Mouse (Mus musculus) MEL (cell line): ENCODE measurements around the gene Lmtk3. TPM values are rescaled to one million over a fixed set of nuclear protein-coding genes. Genes with fewer than 3 reads are reported as not detected.

Experiments
- DNase-seq: peaks from one replicate; pipeline ENCODE4 v3.0.0; 2011; ENCODE audit warnings: low read depth, low spot score
- H3K27ac ChIP-seq: 2 replicates; pipeline ENCODE4 v1.5.1; 2012; ENCODE audit warnings: low read depth, mild to moderate bottlenecking, control low read depth, low read length, moderate library complexity; ENCODE audit not compliant: control insufficient read depth
- H3K27me3 ChIP-seq, 2 experiments: fragments of 150-350 bp in 1 of 2; sonication (generic) in 1 of 2; 2 replicates each; pipeline ENCODE4 v1.6.1; 2012; ENCODE audit warnings: low read length in 2 of 2, mild to moderate bottlenecking in 2 of 2, improper control_type of control experiment in 1 of 2, moderate library complexity in 1 of 2; ENCODE audit not compliant: insufficient read depth in 2 of 2, control insufficient read depth in 1 of 2
- H3K36me3 ChIP-seq, 2 experiments: 2 replicates each; pipeline ENCODE4 v1.6.1; 2012 to 2014; ENCODE audit warnings: low read length in 2 of 2, improper control_type of control experiment in 1 of 2, inconsistent platforms in 1 of 2, mild to moderate bottlenecking in 1 of 2; ENCODE audit not compliant: insufficient read depth in 2 of 2, control insufficient read depth in 1 of 2
- H3K4me1 ChIP-seq, 2 experiments: fragments of 150-350 bp in 1 of 2; sonication (generic) in 1 of 2; 2 replicates each; pipeline ENCODE4 v1.6.1; 2012; ENCODE audit warnings: low read length in 2 of 2, improper control_type of control experiment in 1 of 2, mild to moderate bottlenecking in 1 of 2; ENCODE audit not compliant: insufficient read depth in 2 of 2, control insufficient read depth in 1 of 2
- H3K4me3 ChIP-seq, 2 experiments: fragments of 150-350 bp in 1 of 2; sonication (generic) in 1 of 2; 2 replicates each; pipeline ENCODE4 v1.5.1; 2012; ENCODE audit warnings: low read depth in 2 of 2, low read length in 2 of 2, mild to moderate bottlenecking in 2 of 2, moderate library complexity in 2 of 2, control low read depth in 1 of 2, improper control_type of control experiment in 1 of 2; ENCODE audit not compliant: control insufficient read depth in 1 of 2, insufficient read depth in 1 of 2
- H3K79me2 ChIP-seq: 2 replicates; pipeline ENCODE4 v1.6.1; 2012; ENCODE audit warnings: mild to moderate bottlenecking, low read length, moderate library complexity; ENCODE audit not compliant: control insufficient read depth, poor library complexity, insufficient read depth
- H3K9ac ChIP-seq: 2 replicates; pipeline ENCODE4 v1.6.1; 2012; ENCODE audit warnings: low read depth, mild to moderate bottlenecking, control low read depth, low read length, moderate library complexity; ENCODE audit not compliant: control insufficient read depth, poor library complexity, severe bottlenecking
- H3K9me3 ChIP-seq: fragments of 150-350 bp; sonication (generic); replicated peaks from 2 replicates; pipeline ENCODE4 v1.6.1; 2012; ENCODE audit warnings: mild to moderate bottlenecking, low read length, improper control_type of control experiment, moderate library complexity; ENCODE audit not compliant: insufficient read depth
- BHLHE40 ChIP-seq: IDR thresholded peaks from 2 replicates; pipeline ENCODE4 v1.6.1; 2012; ENCODE audit warnings: low read depth, mild to moderate bottlenecking, inconsistent platforms, low read length, improper control_type of control experiment, borderline replicate concordance
- CHD1 ChIP-seq: IDR thresholded peaks from 2 replicates; pipeline ENCODE4 v1.6.1; 2012; ENCODE audit warnings: low read depth, mild to moderate bottlenecking, inconsistent platforms, low read length, improper control_type of control experiment
- E2F4 ChIP-seq: IDR thresholded peaks from 2 replicates; pipeline ENCODE4 v1.6.1; 2011; ENCODE audit warnings: low read depth, low read length, improper control_type of control experiment, borderline replicate concordance
- ELF1 ChIP-seq: IDR thresholded peaks from 2 replicates; pipeline ENCODE4 v1.6.1; 2014; ENCODE audit warnings: low read depth, mild to moderate bottlenecking, inconsistent platforms, low read length, improper control_type of control experiment, moderate library complexity
- GATA1 ChIP-seq: IDR thresholded peaks from 2 replicates; pipeline ENCODE4 v1.6.1; 2011; ENCODE audit warnings: low read depth, low read length, improper control_type of control experiment
- JUND ChIP-seq: IDR thresholded peaks from 2 replicates; pipeline ENCODE4 v1.6.1; 2011; ENCODE audit warnings: low read depth, mild to moderate bottlenecking, improper control_type of control experiment, low read length
- MAFK ChIP-seq: IDR thresholded peaks from 2 replicates; pipeline ENCODE4 v1.6.1; 2011; ENCODE audit warnings: low read depth, mild to moderate bottlenecking, low read length, improper control_type of control experiment, borderline replicate concordance
- MAZ ChIP-seq: IDR thresholded peaks from 2 replicates; pipeline ENCODE4 v1.6.1; 2012; ENCODE audit warnings: low read depth, mild to moderate bottlenecking, inconsistent platforms, low read length, improper control_type of control experiment
- MYC ChIP-seq: IDR thresholded peaks from 2 replicates; pipeline ENCODE4 v1.6.1; 2011; ENCODE audit warnings: low read depth, mild to moderate bottlenecking, low read length, improper control_type of control experiment, moderate library complexity
- NRF1 ChIP-seq: IDR thresholded peaks from 2 replicates; pipeline ENCODE4 v1.6.1; 2014; ENCODE audit warnings: low read depth, mild to moderate bottlenecking, inconsistent platforms, low read length, improper control_type of control experiment, moderate library complexity; ENCODE audit not compliant: poor library complexity, insufficient read depth, severe bottlenecking
- POLR2A ChIP-seq, 2 experiments: IDR thresholded peaks; 2 replicates each; pipeline ENCODE4 v1.6.1; 2011 to 2012; ENCODE audit warnings: low read length in 2 of 2, mild to moderate bottlenecking in 2 of 2, control low read depth in 1 of 2, improper control_type of control experiment in 1 of 2, low read depth in 1 of 2, moderate library complexity in 1 of 2; ENCODE audit not compliant: control insufficient read depth in 1 of 2, insufficient read depth in 1 of 2, poor library complexity in 1 of 2
- RAD21 ChIP-seq: IDR thresholded peaks from 2 replicates; pipeline ENCODE4 v1.6.1; 2011; ENCODE audit warnings: mild to moderate bottlenecking, low read depth, low read length, improper control_type of control experiment
- SIN3A ChIP-seq: IDR thresholded peaks from 2 replicates; pipeline ENCODE4 v1.6.1; 2012; ENCODE audit warnings: low read length, improper control_type of control experiment, inconsistent platforms
- SMC3 ChIP-seq: IDR thresholded peaks from 2 replicates; pipeline ENCODE4 v1.6.1; 2011; ENCODE audit warnings: low read depth, low read length, improper control_type of control experiment
- TBP ChIP-seq: IDR thresholded peaks from 2 replicates; pipeline ENCODE4 v1.8.0; 2011; ENCODE audit warnings: low read depth, low read length, improper control_type of control experiment
- ZKSCAN1 ChIP-seq: IDR thresholded peaks from 2 replicates; pipeline ENCODE4 v1.6.1; 2012; ENCODE audit warnings: low read depth, mild to moderate bottlenecking, inconsistent platforms, low read length, improper control_type of control experiment, moderate library complexity
- ZNF384 ChIP-seq: IDR thresholded peaks from 2 replicates; pipeline ENCODE4 v1.6.1; 2012; ENCODE audit warnings: low read depth, mild to moderate bottlenecking, inconsistent platforms, low read length, improper control_type of control experiment
- polyA plus RNA-seq, 2 experiments: library from polyadenylated mRNA; stranded (reverse) in 1 of 2; unstranded in 1 of 2; fragments of >175 nt in 1 of 2; fragments of >200 nt in 1 of 2; gene quantifications; 2 replicates each; pipeline versions ENCODE4 v1.2.1 to v1.2.4; 2012; ENCODE audit warnings: low replicate concordance in 2 of 2, low read depth in 1 of 2; ENCODE audit not compliant: insufficient read length in 2 of 2, insufficient read depth in 1 of 2, missing spikeins in 1 of 2
- total RNA-seq: library from RNA; depleted of rRNA; stranded (reverse); fragments of 300-350 nt; gene quantifications from 2 replicates; pipeline ENCODE4 v1.2.3, GENCODE M21; 2012

The Lmtk3 gene
- total and polyA plus RNA-seq, 3 experiments = 0.04 to 0.40 TPM; not detected in 1

- no peak for DNase-seq
- H3K27me3 ChIP-seq = peaks cover 2% of the 10 kb centered on the region in 2 experiments; a peak in 2 of 4 replicates
- no peak overlapping the region for H3K4me3 ChIP-seq
- H3K4me1 ChIP-seq = no peaks in the 10 kb centered on the region
- H3K79me2 ChIP-seq = no peaks in the 10 kb centered on the region
- no peaks in the 10 kb centered on the region for H3K36me3 ChIP-seq
- H3K9ac ChIP-seq = no peak overlapping the region
- no peak for TF ChIP-seq MAFK
- TF ChIP-seq MYC = no peak
- no peak for TF ChIP-seq MAZ
- TF ChIP-seq POLR2A (IDR thresholded peaks at IDR 0.05; ENCODE audit: control insufficient read depth in 1 of 2, insufficient read depth in 1 of 2, low read depth in 1 of 2, low read length in 2 of 2, poor library complexity in 1 of 2) = no peak
- no peak for TF ChIP-seq SIN3A
- TF ChIP-seq SMC3 = no peak
- TF ChIP-seq TBP = no peak
- no peak for TF ChIP-seq E2F4
- no peak for TF ChIP-seq NRF1
- no peak for TF ChIP-seq RAD21
- TF ChIP-seq CHD1 = no peak
- H3K9me3 ChIP-seq = no peaks in the 10 kb centered on the region
- H3K27ac ChIP-seq = no peak overlapping the region
Observed at GRCm38 (mm10) chr7:45779081-45779641, 4.4 kb upstream of the Lmtk3 start.

DNA sequence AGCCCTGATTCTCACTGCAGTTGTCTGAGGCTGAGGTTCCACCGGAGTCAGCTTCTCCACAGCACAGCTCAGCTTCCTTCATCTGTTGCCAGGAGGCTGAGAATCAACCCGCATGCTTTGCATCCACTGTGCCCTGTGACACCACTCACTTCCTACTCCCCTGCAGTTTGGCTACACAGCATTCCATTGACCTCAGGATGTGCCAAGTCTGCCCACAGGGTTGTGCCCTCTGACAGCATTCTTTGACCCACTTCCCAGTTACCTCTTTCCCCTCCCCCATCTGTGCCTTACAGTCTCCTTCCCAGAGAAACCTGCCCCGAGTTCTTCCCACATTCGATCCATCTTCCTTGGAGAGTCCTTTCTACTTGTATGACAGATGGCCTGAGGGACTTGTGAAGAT is 1.3 kb upstream of the Lmtk3 start:
- Histone ChIP-seq H3K4me3 (no peak overlapping the region), H3K27ac (no peak overlapping the region), H3K36me3 (no peaks in the 10 kb centered on the region), H3K9me3 (no peaks in the 10 kb centered on the region), H3K4me1 (no peaks in the 10 kb centered on the region), H3K9ac (no peak overlapping the region), H3K27me3 (no peaks in the 10 kb centered on the region; a peak in 1 of 4 replicates), H3K79me2 (no peaks in the 10 kb centered on the region)
- no peak for TF ChIP-seq MYC
- TF ChIP-seq TBP = no peak
- no peak for TF ChIP-seq SMC3
- TF ChIP-seq GATA1 = no peak
- TF ChIP-seq ZNF384 = no peak
- no peak for TF ChIP-seq POLR2A (IDR thresholded peaks at IDR 0.05; ENCODE audit: control insufficient read depth in 1 of 2, insufficient read depth in 1 of 2, low read depth in 1 of 2, low read length in 2 of 2, poor library complexity in 1 of 2)
- no peak for TF ChIP-seq JUND
- TF ChIP-seq ELF1 = no peak
- no peak for TF ChIP-seq SIN3A
- TF ChIP-seq E2F4 = no peak
- TF ChIP-seq ZKSCAN1 = no peak
- TF ChIP-seq BHLHE40 = no peak
- no peak for DNase-seq
